Mouse (Mus musculus) cortical plate, adult 2 months (tissue): ENCODE results near the gene Ccdc194.

Experiments used
- CTCF ChIP-seq: fragments of 200-500 bp; IDR thresholded peaks from 2 replicates; pipeline ENCODE4 v1.5.1; 2011; ENCODE audit warnings: mild to moderate bottlenecking, control low read depth, low read length; ENCODE audit not compliant: insufficient read depth; ENCODE audit errors: extremely low read depth
- POLR2A ChIP-seq: fragments of 200-500 bp; IDR thresholded peaks from 2 replicates; pipeline ENCODE4 v1.6.1; 2011; ENCODE audit warnings: mild to moderate bottlenecking, low read length, control low read depth; ENCODE audit not compliant: insufficient read depth; ENCODE audit errors: extremely low read depth

DNA sequence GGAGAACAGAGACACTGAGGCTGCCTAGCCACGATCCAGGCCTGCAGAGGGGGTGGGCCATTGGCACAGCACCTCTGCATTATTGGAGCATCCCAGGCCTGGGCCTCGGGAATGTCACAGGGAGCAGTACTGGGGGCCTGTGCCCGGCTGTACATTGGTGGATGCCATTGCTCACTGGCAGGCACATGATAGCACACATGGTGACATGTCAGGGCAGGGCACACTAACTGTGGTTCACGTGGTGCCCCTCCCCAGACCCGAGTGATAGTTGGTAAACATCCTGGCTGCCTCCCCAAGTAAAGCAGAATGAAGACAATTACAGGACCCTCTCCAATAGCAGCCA lies 54.6 kb downstream of the Ccdc194 start:
- TF ChIP-seq CTCF (no peak), POLR2A (no peak)
